Mouse (Mus musculus) midbrain, postnatal 0 days (tissue): ENCODE measurements at regions not wholly inside any gene's neighbourhood (a gene's known extent, or its start where the extent isn't known, plus 50 kb on each side); places are given as distances from the start of the nearest gene placed in this dataset.

Experiments used
- ATAC-seq: fragments of 200-750 bp; cut with Nextera tagmentation; 2 replicates; pipeline ENCODE4 v1.8.0; 2017; ENCODE audit warnings: moderate number of reproducible peaks, mild to moderate bottlenecking, moderate TSS enrichment, moderate library complexity; ENCODE audit not compliant: low FRiP score
- DNase-seq: peaks from one replicate; pipeline ENCODE4 v3.0.0-alpha.2; 2015; ENCODE audit warnings: low spot score
- H3K27ac ChIP-seq: fragments of 300-500 bp; sonication (generic); 2 replicates; pipeline ENCODE4 v1.5.1; 2014; ENCODE audit warnings: low read depth, mild to moderate bottlenecking, low read length, mixed read lengths
- H3K27me3 ChIP-seq: fragments of 300-500 bp; sonication (generic); 2 replicates; pipeline ENCODE4 v1.6.1; 2014; ENCODE audit warnings: low read length, control low read depth, mixed read lengths; ENCODE audit not compliant: insufficient read depth
- H3K36me3 ChIP-seq: fragments of 300-500 bp; sonication (generic); 2 replicates; pipeline ENCODE4 v1.6.1; 2014; ENCODE audit warnings: low read length, control low read depth, mixed read lengths; ENCODE audit not compliant: insufficient read depth
- H3K4me1 ChIP-seq: fragments of 300-500 bp; sonication (generic); 2 replicates; pipeline ENCODE4 v1.6.1; 2014; ENCODE audit warnings: mild to moderate bottlenecking, control low read depth, antibody characterized with exemption, low read length, mixed read lengths; ENCODE audit not compliant: insufficient read depth
- H3K4me2 ChIP-seq: fragments of 300-500 bp; sonication (generic); 2 replicates; pipeline ENCODE4 v1.6.1; 2014; ENCODE audit warnings: low read depth, mild to moderate bottlenecking, low read length, mixed read lengths; ENCODE audit not compliant: poor library complexity, severe bottlenecking
- H3K4me3 ChIP-seq: fragments of 300-500 bp; sonication (generic); 2 replicates; pipeline ENCODE4 v1.5.1; 2014; ENCODE audit warnings: low read depth, mild to moderate bottlenecking, low read length, moderate library complexity
- H3K9ac ChIP-seq: fragments of 300-500 bp; sonication (generic); replicated peaks from 2 replicates; pipeline ENCODE4 v1.6.1; 2014; ENCODE audit warnings: mild to moderate bottlenecking, low read length, moderate library complexity, mixed read lengths; ENCODE audit not compliant: poor library complexity, severe bottlenecking
- H3K9me3 ChIP-seq: fragments of 300-500 bp; sonication (generic); 2 replicates; pipeline ENCODE4 v1.6.1; 2016; ENCODE audit warnings: low read length, control low read depth
- CTCF ChIP-seq: IDR thresholded peaks from 2 replicates; pipeline ENCODE4 v1.5.1; 2016; ENCODE audit warnings: antibody characterized with exemption, mild to moderate bottlenecking
- WGBS: fragments of 180-500 bp; shearing (Covaris S2); extraction: QIAGEN DNeasy Blood & Tissue Kit; methylation state at CpG from one replicate; pipeline ENCODE4 v1.1.7; 2014; 5-methylcytosine and 5-hydroxymethylcytosine counted together

DNA sequence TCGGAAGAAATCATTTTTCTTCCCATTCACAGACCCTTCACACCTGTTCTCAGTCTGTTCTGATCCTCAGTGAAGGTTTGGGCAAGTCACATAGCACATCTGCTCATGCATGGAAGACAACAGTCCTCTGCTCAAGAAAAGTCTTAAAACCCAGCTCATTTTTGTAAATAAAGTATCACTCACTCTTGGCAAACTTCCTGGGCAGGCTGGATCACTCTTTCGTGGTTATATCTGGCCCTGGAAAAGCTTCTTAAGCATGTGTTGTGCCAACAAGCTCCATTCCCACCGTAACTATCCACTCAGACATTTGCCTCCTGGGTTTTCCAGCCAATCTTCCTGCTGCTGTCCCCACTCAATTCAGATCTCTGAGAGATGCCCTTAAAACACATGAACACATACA is 103.2 kb upstream of the Cep85l start:
- H3K4me1 ChIP-seq: no peaks in the 10 kb centered on the region
- no peak overlapping the region for H3K27ac ChIP-seq
- no peaks in the 10 kb centered on the region for H3K27me3 ChIP-seq
- no peak for DNase-seq
- H3K4me3 ChIP-seq: no peak overlapping the region
- no peak overlapping the region for H3K9ac ChIP-seq
- no peaks in the 10 kb centered on the region for H3K36me3 ChIP-seq
- TF ChIP-seq CTCF: no peak
- H3K9me3 ChIP-seq: no peaks in the 10 kb centered on the region
- no peak overlapping the region for H3K4me2 ChIP-seq
- 71% methylated on average over 3 of the region's 3 CpGs for WGBS
- ATAC-seq: no peak

DNA sequence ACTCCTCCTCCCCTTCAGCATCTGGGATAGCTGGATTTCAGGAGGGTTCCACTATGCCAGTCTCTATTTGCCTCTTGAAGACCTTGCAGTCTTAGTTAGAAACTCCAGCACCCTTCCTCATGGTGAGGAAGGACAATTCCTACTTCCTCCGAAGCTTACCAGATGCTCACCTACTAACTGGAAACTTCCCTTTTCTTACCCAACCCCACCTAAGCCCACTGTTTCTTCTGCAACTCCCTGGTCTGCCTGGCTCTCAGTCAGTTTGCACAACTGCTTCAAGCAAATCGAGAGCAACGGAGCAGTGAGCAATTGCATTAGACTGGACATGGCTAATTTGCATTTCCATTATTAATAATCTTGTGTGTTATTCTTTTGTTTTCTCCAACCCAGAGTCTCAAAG is 90.5 kb upstream of the Cep85l start:
- Histone ChIP-seq H3K4me3 (no peak overlapping the region), H3K4me2 (no peak overlapping the region), H3K9me3 (0 out of 2 replicates have a peak, but pooled peaks cover 4% of the 10 kb centered on the region), H3K9ac (no peak overlapping the region), H3K27ac (no peak overlapping the region), H3K36me3 (no peaks in the 10 kb centered on the region), H3K27me3 (no peaks in the 10 kb centered on the region), H3K4me1 (no peaks in the 10 kb centered on the region)
- no peak for DNase-seq
- no peak for ATAC-seq
- WGBS: 89% methylated on average over 3 of the region's 3 CpGs
- no peak for TF ChIP-seq CTCF

DNA sequence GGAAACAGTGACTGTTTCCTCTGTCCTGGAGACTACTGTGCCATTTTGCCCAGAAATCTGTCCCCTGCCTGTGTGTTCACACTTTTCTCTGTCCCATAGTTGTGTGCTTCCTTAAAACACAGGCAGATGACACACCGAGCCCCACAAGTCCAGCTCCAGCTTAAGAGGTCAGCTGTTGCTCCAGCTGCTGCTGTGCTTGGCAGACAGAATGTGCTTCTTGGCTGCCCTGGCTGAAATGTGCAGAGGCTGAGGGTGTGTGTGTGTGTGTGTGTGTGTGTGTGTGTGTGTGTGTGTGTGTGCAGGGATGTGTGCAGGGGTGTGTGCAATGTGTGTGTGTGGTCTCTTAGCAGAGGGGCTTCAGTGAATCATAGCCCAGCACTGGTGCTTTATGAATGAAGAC is 89.9 kb upstream of the Cep85l start:
- no peaks in the 10 kb centered on the region for H3K27me3 ChIP-seq
- ATAC-seq: no peak; the same call in 1 of the 2 replicates

DNA sequence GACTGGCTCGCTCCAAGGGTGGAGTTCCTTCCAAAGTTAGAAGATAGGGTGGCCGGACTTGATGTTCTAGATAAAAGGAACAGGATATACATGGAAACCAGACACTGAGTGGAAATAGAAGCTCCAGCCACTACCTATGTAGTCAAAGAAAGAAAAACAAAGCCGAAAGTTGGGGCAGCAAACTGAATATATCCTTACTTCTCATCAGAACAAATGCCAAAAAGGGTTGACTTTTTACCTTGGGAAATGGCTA is 88.5 kb upstream of the Cep85l start:
- no peak overlapping the region for H3K4me3 ChIP-seq
- ATAC-seq: no peak
- H3K27me3 ChIP-seq: no peaks in the 10 kb centered on the region
- no peak overlapping the region for H3K4me2 ChIP-seq
- TF ChIP-seq CTCF: no peak
- no peak overlapping the region for H3K27ac ChIP-seq
- 0 out of 2 replicates have a peak, but pooled peaks cover 4% of the 10 kb centered on the region for H3K9me3 ChIP-seq
- no peaks in the 10 kb centered on the region for H3K36me3 ChIP-seq
- no peak overlapping the region for H3K9ac ChIP-seq
- DNase-seq: no peak
- 96% methylated on average over 3 of the region's 3 CpGs for WGBS
- 0 out of 2 replicates have a peak, but pooled peaks cover 3% of the 10 kb centered on the region for H3K4me1 ChIP-seq

More for the DNA sequence above, 89.9 kb upstream of the Cep85l start:
- Histone ChIP-seq H3K4me3 (no peak overlapping the region), H3K9ac (no peak overlapping the region), H3K9me3 (0 out of 2 replicates have a peak, but pooled peaks cover 4% of the 10 kb centered on the region), H3K36me3 (no peaks in the 10 kb centered on the region), H3K4me2 (no peak overlapping the region), H3K27ac (no peak overlapping the region), H3K4me1 (no peaks in the 10 kb centered on the region)
- no peak for TF ChIP-seq CTCF
- 68% methylated on average over 1 of the region's 1 CpGs for WGBS
- DNase-seq: no peak

DNA sequence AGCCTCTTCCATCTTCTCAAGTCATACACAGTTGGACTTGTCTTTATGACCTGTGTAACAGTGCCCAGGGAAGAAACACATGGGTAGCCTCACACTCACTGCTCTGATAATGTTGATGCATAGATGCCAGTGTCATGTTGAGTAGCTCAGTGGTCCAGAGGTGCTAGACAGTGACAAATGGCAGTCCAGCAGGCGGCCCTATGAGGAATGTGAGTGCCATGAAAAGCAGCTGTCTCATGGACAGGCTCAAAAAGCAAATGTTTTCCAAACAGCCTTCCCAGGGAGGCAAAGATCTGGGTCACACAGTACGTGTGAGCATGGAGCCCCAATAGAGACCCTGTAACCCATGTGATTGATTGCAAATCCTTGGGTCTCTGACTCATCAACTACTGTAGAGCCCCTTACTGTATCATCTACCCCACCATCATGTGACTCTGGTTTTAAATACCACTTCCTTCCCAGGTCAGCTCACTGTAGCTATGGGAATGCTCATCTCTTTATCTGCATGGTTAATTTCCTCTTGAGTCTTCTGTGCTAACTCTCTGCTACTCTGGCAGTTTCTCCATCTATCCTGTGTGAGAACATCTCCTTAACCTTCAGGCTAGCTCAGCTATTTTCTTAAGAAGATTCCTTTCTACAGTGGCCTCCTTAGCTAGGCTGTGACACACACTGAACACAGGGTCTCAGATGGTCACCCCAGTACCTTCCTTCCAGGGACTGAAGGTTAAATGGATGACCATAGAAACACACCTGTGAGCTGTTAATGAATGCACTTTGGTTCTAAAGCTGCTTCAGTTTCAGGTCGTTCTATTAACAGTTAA is 87.9 kb upstream of the Cep85l start:
- no peak overlapping the region for H3K4me3 ChIP-seq
- no peak for DNase-seq
- H3K27me3 ChIP-seq: no peaks in the 10 kb centered on the region
- peaks cover 6% of the 10 kb centered on the region; the same call in 1 of the 2 replicates for H3K4me1 ChIP-seq
- 86% methylated on average over 3 of the region's 3 CpGs for WGBS
- no peak overlapping the region for H3K27ac ChIP-seq
- no peak for ATAC-seq
- H3K9me3 ChIP-seq: 0 out of 2 replicates have a peak, but pooled peaks cover 4% of the 10 kb centered on the region
- H3K36me3 ChIP-seq: no peaks in the 10 kb centered on the region
- no peak overlapping the region for H3K9ac ChIP-seq
- TF ChIP-seq CTCF: no peak
- no peak overlapping the region for H3K4me2 ChIP-seq

DNA sequence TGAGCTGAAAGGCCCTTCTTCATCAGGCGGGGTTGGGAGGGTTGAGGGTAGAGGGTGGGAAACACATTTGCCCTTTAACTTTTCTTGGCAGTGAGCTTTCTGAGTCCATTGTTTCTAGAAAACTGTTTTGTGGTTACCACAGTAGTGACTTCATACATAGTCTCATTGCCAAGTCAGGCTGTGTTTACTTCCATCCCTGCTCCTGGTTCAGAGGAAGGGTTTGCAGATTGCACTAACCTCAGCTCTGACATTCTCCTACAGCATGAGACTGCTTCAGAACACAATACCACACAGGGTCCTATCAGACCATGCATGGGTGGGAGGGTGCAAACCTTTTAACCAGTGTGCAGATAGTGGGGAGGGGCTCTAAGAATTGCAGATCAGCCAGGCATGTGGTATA is 87.1 kb upstream of the Cep85l start:
- Histone ChIP-seq H3K27me3 (no peaks in the 10 kb centered on the region), H3K27ac (no peak overlapping the region), H3K4me3 (no peak overlapping the region), H3K4me2 (no peak overlapping the region), H3K9me3 (no peaks in the 10 kb centered on the region), H3K9ac (no peak overlapping the region), H3K36me3 (no peaks in the 10 kb centered on the region), H3K4me1 (peaks cover 11% of the 10 kb centered on the region; the same call in 1 of the 2 replicates)
- DNase-seq (peak; percentile 52), ATAC-seq (no peak)
- 61% methylated on average over 1 of the region's 1 CpGs for WGBS
- no peak for TF ChIP-seq CTCF
